Mouse (Mus musculus) liver, postnatal 0 days (tissue): ENCODE data around the gene Cmc1.

ENCODE experiments used
- CTCF ChIP-seq: sonication (generic); IDR thresholded peaks from 2 replicates; pipeline ENCODE4 v1.5.1; 2016; ENCODE audit warnings: antibody characterized with exemption, low read depth
- EP300 ChIP-seq: IDR thresholded peaks from 2 replicates; pipeline ENCODE4 v1.6.1; 2016; ENCODE audit warnings: antibody characterized with exemption, low read depth, mild to moderate bottlenecking

- TF ChIP-seq CTCF (no peak), EP300 (no peak)
Observed at GRCm38 (mm10) chr9:118175411-118175810, 25.4 kb upstream of the Cmc1 start.
